Mouse (Mus musculus) cerebellum, adult 18-20 months (tissue): ENCODE results near the gene Fgd3.

Source experiments
- DNase-seq, 2 experiments: peaks; one replicate each; pipeline ENCODE4 v3.0.0; 2021

Gene Fgd3

DNA sequence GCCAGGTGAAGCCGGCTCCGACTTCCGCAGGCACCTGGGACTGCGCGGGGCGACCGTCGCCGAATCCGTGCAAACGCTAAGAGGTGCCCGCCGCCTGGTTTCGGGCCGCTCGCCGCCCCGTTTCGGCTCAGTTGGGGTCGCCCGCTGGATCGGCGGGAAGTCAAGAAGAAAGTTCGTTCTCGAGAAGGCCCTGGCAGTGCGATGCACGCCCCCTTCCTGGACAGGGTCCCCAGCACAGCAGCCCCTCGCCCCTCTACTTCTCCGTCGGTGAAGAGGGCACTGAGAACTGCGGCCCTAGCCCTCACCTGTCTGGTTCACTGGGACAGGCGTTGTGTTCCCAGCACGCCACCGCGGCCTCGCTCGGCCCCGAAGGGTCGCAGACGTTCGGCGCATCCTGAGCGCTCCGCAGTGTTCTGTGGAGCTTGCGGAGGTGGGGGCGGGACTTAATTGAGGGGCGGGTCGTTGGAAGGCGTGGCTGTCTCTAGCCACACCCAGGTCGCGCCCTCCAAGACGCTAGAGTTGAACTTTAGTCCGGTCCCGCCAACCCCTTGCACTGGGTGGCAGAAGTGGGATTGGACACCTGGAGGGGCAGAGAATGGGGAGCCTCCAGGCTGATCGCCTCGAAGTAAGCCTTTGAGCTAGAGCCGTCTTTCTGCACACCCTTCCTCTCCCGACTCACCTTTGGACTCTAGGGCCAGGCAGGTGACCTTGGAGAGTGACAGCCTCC is 72.2 kb downstream of the Fgd3 start:
- DNase-seq = no peak

DNA sequence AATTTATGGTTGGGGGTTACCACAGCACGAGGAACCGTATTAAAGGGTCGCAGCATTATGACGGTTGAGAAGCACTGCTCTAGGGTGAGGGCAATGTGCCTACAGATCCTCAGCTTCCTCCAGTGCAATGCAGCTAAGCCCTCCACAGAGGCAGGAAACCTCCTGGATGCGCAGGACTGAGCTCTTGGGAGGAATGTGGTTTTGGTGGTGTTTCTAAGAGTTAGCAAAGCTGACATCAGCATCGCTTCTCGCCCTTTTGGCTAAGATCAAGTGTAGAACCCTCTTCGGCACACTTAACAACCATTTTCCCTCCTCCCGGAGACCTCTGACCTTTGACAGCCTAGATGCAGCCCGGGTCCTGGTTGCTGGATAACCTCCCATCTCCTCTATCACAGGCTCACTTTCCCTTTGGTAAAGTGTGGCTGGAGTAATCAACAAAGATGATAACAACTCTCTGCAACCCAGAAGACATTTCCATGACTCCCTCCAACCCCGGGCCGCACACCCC is 72.8 kb downstream of the Fgd3 start:
- no peak for DNase-seq

DNA sequence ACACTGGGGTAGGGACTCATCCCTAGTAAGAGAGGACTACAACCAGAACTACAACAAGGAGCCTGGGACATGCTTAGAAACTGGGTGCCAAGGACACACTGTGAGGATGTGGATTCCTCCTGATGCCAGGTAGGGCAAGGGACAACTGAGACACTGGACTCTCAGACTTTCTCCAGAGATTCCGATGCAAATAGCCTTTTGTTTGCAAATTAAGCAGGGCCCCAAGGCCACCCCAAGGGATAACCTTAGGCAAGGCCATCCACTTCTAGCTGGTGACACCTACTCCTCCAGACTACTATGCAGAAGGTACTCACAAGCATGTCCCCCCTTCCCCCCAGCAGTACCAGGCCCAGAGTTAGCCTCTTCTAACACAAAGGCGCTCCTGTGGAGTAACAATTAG is 73.5 kb downstream of the Fgd3 start:
- no peak for DNase-seq

DNA sequence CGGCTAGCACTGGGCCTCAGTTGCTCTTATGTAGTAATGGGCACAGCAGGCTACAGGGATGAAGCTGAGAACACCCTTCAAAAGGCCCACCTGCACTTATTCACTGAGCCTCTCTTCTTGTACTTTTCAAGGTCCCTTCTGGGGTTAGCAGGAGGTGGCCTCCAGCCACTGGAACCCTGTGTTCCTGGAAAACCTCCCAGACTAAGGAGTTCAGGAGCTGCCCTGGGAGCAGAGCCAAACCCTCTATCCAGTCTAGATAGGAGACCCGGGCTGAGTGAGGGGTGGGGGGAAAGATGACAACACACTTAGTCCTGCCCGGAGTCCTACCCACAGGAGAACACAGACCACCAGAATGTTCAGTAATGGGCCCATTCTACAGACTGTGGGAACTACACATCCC is 74.1 kb downstream of the Fgd3 start:
- DNase-seq = no peak

DNA sequence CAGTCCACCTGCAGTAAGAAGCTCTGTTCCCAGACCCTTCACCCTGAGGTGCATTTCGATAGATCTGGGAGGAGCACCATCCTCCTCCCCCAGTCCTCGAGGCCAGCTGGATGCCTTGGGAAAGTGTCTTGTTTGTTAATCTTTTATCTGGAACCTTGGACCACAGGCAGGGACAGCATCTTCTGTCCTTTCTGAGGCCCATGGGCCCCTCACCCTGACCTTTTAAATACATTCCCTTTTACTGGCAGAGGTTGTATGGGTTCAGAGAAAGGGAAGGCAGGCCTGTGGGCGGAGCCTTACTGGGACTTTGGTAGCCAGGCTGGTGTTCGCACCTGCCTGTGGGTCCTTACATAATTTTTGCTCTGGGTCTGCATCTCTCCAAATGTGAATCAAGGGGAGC is 74.9 kb downstream of the Fgd3 start:
- no peak for DNase-seq

DNA sequence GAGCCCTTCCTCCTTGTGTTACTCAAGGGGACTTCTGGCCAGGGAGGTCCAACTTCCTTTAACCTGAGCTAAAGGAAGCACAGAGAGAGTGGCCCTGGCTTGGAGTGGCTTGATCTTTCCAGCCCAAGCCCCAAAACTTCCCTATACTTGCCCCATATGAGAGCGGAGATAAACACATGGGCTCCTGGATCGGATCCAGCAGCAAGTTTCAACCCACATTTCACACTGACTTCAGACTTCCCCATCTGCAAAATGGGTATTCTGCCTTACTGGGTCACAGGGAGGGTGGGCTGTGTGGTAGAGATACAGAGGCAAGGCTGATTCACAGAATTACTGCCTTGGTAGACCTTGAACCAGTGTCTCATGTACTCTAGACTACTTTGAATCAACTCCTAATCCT is 76.6 kb downstream of the Fgd3 start:
- no peak for DNase-seq

DNA sequence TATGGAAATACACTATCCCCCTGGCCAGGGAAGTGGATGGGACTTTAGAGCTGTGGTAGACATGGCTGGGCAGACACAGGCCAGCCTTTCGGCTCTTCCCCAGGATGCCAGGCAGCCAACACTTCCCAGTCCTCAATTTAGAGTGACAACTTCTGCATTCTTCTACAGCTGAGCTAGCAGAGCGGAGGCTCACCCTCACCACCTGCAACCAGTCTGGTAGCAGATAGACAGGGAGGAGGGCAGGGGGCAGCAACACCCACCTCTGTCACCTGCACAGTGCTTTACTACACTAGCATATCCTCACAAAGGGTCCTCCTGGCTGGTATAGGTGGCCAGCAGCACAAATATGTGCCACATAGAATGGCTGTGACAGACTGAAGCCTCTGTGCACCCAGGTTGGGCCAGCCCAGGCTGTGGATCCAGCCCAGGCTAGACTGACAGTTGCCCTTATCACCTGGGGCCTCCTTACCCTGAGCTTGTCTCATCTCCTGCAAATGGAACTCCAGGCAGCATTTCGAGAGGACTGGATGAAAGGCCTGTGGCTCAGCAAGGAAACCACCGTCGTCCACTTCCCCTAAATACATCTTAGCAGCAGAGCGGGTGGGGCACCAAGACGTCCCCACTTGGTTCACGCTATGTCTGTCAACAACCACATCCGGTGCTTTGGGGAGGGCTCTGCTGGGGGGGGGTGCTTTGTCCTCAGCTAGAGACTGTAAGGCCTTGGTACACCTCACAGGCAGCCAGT is 77.6 kb downstream of the Fgd3 start:
- DNase-seq = no peak

DNA sequence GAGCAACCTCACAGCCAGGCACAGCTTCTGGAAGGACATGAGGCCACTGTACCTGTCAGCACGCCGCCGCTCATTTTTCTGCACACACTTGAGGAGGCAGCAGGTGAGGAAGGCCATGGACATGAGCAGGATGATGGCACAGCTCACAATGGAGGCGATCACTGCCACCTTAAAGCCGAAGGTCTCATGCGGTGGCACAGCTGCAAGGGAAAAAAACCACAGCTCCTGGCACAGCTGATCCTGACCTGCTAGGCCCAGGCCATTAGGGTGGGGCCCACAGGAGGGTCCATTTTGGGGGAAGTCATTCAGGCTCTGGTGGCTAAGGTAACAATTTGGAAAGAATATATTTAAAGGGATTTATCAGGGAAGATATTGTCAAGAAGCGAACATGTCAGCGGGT is 81.4 kb downstream of the Fgd3 start:
- DNase-seq = no peak

DNA sequence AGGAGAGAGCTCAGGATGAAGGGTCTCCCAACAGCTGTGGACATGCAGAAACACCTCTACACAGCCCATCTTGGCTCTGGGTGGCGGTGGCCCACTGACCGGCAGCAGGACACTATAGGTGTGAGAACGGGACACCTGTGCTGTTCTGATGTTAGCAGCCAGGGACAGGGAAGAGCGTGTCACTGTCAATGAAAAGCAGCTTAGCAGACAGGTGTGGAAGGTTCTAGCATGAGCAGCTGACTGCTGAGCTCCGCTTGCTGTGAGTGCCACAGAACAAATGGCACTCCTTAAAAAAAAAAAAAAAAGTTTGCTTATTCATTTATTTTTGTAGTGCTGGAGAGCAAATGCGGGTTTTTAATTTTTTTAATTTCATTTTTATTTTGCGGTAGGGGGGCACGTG is 82.5 kb downstream of the Fgd3 start:
- no peak for DNase-seq

DNA sequence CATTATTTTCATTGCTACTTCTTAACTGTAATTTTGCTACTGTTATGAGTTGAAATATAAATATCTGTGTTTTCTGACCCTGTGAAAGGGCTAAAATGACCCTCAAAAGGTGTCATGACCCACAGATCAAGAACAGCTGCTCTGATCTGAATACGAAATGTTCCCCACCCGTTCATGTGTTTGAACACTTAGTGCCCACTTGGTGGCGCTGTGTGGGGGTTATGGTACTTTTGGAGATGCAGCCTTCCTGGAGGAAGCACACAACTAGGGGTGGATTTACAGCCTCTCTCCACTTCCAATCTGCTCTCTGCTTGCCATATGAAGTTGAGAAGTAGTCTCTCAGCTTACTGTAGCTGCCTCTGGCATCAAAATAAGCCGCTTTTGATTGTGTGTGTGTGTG is 85.4 kb downstream of the Fgd3 start:
- no peak for DNase-seq

DNA sequence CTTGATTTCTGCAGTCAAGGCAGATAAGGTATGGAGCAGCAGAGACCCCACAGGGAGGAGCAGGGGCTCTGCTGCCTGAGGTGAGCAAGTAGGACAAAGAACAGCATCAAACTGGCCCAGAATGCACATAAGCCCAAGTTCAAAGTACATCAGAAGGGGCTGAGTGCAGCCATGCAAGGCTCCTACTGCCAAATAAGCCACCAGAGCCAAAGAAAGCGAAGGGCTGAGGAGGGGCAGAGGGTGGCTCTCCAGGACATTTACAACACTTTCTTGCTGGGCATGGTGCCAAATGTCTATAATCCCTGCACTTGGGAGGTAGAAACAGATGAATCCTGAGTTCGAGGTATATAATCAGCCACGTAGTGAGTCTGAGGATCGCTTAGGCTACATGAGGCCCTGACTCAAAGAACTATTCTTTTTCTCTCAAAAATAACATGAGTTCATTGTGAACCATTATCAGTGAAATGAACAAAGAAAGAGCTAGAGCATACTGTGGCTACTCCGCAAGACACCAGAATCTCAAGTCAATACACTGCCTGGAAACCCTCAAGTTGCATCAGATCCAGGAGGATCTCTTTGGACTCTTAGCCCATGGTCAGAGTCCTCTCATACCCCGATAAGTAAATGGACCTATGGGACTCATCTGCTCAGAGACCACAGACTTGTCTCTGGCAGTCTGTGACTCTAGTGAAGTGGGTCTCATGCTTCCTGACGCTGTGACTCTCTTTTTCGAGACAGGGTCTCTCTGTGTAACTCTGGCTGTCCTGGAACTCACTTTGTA is 86.1 kb downstream of the Fgd3 start:
- DNase-seq = no peak

DNA sequence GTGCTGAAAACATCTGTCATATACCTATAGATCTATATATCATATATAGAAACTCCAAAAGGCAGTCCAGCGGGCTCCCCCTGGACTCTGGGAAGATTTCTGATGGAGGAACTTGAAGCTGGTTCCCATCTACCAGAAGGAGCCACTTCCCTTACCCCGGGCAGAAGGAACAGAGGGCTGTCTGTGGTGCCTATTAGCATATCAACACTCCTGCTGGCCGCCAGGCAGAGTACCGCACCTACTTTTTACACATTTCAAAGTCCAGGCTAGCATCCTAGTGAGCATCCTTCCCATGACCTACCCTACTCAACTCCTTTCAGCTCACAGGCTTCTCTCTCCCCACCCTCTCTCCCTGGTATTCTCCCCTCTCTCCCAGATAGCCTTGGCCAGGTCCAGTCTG is 94.5 kb downstream of the Fgd3 start:
- DNase-seq = no peak

DNA sequence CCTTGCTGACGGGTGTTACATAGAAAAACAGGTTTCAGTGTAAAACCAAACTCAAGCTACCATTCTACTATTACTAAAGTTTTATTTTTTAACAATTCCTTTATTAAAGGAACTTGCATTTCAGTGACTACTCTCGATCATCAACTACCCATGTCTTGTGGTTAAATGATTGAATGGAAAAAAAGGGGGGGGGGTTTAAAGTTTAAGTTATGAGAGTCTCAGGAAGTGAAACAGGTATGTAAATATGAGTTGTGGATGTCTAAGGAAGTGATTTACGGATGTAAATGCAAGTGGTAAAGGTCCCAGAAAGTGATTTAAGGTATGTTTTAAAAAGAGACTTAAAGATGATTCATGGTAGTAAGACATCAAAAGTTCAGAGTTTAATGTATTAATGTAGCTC is 95.0 kb downstream of the Fgd3 start:
- no peak for DNase-seq

DNA sequence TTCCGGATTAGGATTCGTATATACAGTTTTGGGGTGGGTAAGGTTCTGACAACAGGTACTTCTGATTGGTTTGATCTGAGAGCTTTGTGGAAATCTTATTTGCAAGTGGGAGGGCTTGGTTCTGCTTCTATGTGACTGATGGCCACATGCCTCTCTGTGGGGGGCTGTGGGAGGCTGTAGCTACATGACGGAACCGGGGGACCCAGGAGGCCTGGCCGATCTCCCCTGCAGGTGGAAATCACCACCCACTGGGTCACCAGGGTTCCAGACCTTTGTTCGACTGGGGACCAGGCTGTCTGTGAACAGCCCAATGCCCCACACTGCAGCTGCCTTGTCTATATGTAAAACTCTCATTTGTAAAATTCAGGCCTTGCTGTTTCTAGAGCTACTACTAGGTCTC is 95.4 kb downstream of the Fgd3 start:
- no peak for DNase-seq

DNA sequence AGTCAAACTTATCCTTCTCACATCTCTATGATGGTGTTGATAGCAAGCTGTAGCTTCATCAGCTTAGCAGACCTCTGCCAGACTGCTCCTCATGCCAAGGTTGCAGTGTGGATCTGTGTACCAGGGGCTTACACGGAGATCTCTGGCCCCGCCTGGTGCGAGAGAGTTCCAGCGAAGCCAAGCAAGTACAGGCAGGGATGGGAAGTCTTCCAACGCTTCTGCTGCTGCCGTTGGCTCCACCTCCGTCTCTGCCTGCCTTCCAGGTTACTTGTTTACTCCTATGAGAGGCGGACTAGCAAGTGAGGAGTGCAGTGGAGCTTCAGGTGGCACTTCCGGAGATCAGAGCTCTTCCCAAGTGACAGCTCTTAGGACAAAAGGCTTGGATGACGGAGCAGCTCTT is 95.8 kb downstream of the Fgd3 start:
- DNase-seq = no peak

DNA sequence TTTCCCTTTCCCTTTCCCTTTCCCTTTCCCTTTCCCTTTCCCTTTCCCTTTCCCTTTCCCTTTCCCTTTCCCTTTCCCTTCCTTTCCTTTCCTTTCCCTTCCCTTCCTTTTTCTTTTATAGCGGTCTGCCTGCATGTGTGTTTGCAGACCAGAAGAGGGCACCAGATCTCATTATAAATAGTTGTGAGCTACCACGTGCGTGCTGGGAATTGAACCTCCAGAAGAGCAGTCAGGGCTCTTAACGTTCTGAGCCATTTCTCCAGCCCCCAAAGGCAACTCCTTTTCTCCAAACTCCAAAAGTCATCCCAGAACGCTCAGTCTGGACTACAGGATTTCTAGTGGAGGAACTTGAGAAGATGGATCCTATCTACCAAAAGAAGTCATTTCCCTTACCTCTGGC is 99.2 kb downstream of the Fgd3 start:
- no peak for DNase-seq

DNA sequence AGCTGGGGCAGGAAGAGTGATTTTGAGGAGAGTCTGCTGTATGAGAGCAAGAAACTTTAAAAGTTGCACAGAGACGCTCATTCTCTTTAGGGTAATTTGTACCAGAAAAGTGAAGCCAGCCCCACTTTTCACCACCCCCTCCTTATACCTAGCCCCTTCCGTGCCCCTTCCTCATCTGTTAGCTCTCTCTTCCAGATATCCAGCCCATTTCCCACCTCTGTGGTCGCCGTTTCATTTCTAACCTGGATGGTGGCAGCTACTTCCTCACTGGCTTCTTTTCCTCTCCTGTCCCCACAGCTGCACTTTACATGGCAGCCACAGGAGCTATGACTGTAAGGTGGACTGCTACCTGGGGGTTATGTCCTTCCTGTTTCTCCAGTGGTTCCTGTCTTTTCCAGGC is 100.7 kb downstream of the Fgd3 start:
- no peak for DNase-seq

DNA sequence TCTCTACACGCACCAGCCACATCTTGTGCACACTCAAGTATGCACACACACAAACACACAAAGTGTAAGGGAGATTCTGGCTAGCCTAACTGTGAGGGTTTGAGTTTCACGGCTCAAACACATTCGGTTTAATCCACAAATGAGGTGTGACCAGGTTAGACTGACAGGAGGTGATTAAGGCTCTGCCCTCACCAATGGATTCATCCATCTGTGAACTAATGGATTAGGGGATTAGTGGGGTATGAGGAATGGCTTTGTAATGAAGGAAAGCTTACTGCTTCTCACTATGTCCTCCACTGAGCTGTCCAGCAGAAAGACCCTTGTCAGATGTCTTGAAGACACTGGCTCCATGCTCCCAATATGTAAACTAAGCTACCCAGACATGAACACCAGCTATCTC is 101.5 kb downstream of the Fgd3 start:
- no peak for DNase-seq

DNA sequence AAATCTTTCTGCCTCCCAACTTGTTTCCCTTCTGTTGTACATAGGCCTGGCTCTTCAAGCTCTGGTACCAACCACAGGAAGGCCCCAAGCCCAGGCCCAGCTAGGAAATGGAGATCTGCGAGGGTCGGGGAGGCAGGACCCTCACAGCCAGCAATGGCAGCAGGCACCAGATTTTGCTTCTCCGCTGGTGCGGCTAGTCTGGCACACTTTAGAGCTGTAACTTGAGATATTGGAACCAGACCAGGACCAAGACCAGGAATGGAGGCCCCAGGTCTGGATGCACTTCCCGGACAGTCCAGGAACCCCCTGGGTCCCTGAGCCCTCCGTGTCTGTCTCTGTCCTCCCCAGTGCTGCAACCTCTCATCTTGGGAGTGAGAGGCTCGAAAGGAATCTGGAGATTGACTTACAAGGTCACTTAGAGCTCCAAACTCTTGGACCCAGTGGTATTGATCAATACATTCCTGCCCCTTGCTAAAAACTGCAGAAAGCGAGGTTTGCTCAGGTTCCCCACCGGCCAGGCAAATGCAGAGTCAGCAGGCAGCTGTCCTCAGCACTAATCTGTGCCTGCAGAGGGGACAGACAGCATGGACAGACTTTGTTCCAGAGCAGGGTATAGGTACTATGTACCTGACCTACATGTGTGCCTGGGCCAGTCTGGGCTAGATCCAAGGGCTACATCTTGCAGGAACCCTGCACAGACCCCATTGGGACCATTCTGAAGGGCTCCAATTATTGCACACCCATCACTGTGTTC is 103.1 kb downstream of the Fgd3 start:
- DNase-seq = peak in 1 of 2 experiments; percentile 16

DNA sequence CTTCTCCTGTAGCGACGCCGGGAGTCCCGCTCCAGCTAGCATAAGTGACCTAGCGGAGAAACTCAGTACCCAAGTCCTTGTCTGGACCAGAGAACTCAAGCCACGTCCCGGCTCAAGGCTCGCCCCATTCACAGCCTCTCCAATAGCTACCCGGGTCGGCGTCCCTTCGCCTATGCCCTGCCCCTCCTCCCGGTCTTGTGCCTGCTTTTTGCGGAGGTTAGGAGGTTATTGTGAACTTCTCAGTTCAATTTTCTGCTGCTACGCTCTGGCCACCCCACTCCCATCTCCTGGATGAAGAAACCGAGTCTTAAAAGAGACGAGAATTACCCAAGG is 103.9 kb downstream of the Fgd3 start:
- no peak for DNase-seq

DNA sequence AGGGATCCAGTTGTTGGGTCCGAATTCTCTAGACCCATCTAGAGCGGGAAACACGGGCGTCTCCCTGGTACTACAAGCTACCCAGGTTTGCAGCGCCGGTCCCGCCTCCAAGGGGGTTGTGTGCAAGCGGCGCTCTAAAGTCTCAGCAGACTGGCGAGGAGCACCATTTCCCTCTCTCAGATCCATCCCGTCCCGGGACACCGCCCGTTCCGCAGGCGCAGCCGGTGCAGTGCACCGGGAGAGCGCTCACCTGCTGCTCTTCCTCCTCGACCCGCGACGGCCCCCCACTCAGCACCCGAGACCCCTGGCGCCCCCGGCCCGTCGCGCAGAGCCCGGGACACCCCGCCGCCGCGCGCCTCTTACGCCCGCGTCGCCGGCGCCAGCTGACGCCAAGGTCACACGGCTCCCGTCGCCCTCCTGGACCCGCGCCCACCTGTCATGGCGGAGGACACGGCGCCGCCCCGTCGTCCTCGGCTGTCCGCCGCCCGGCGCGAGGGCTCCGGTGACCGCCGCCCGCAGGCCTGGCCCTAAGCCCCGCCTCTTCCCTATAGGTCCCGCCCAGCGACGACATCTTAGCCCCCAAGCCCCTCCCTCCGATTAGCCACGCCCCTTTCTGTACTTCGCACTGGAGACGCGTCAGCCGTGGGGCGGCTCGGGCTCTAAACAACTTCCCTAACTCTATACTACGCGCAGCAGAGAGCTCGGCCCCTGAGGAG is 104.4 kb downstream of the Fgd3 start, which contains the start of gene Card19:
Gene Card19, minus strand, starts transcription at position 534 of the 716 bp plus-strand sequence.
- DNase-seq = peak; percentile 92 to 95

DNA sequence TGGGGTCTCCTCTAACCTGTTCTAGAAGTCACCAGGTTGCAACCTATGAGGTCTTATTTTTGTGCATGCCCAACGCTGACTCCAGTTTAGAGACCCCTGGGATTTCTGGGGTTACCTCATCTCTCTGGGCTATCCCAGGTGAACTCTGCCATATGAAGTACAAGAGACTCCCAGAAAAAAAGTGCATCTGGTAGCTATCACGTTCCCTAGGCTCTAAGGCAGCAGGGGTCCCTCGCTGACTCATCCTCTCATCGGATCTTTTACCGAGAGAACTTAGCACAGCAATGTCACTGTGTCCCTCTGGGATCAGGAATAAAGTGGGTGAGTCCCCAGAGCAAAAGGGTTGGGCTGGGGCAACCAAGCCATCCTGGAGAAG is 105.0 kb downstream of the Fgd3 start:
- no peak for DNase-seq
